Mouse (Mus musculus): ENCODE measurements around the gene Proca1. TPM values are rescaled to one million over a fixed set of nuclear protein-coding genes. Genes with fewer than 3 reads are reported as not detected.

Proca1 gene
- 6.1 and 7.6 TPM in 2 replicates for polyA plus RNA-seq (2011; ENCODE audit: insufficient read depth, insufficient read length, low read depth, missing spikeins)

DNA sequence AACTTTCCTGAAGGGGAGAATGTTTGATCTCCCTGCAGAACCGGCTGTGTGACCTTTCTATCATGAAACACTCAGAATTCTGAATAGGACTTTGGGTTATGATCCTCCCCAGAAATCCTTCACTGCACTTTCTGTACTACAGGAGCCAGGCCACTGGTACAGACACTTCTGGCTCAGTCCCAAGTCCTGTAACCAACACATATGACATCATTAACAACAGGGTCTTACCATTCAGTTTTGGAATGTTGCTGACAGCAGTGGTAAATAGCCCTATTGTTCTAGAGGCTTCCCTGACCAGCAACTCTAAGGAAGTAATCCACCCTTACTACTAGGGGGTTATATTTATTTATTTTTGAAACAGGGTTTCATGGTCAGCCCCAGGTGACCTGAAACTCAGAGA is at the start of gene Proca1:
Gene Proca1 (plus strand): TSS at position 280 of the 400 bp plus-strand sequence.
- no peak within 1 kb of the TSS for H3K27ac ChIP-seq (ENCODE audit: insufficient read depth, low read length)
- TF ChIP-seq POLR2A (IDR thresholded peaks at IDR 0.05; ENCODE audit: insufficient read depth, low read length), result no peak
- no peak for TF ChIP-seq CTCF (IDR thresholded peaks at IDR 0.05; ENCODE audit: low read depth, low read length)
- TF ChIP-seq EP300 (IDR thresholded peaks at IDR 0.05; ENCODE audit: insufficient read depth, low read depth, low read length), result no peak
- H3K9ac ChIP-seq (ENCODE audit: low read depth, poor library complexity, severe bottlenecking), result peak within 1 kb of the TSS; percentile 44; the same call in 1 of the 2 replicates
- no peaks in the 10 kb centered on the region for H3K9me3 ChIP-seq (replicated peaks; ENCODE audit: control insufficient read depth, insufficient read depth, low read length, poor library complexity, severe bottlenecking)
- H3K4me1 ChIP-seq (ENCODE audit: control insufficient read depth, insufficient read depth, low read length), result peaks cover 2% of the 10 kb centered on the region
- H3K36me3 ChIP-seq (ENCODE audit: control insufficient read depth, insufficient read depth, low read length, poor library complexity, severe bottlenecking), result peaks cover 2% of the 10 kb centered on the region; the same call in 1 of the 2 replicates
- no peaks in the 10 kb centered on the region for H3K27me3 ChIP-seq (ENCODE audit: control insufficient read depth, insufficient read depth, low read length, poor library complexity, severe bottlenecking)
- H3K4me3 ChIP-seq (ENCODE audit: low read depth, low read length), result peak within 1 kb of the TSS; percentile 88; the same call in 1 of the 2 replicates

DNA sequence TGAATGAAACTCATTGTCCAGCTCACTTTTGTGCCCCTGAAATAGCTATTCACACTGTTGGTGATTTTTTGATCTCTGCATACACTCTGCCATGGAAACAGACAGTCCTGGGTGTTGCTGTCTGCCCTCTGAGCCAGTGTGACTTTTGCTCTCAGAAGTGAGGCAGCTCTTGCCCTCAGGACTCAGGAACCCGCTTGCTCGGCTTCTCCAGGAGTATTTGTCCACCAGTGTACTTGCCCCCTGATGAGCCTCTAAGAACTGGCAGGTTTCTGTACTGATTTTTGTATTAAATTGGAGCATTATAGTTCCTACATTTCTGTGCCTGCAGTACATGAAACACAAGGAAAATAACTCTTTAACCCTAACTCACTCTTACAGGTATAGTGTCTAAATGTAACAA is 49.7 kb upstream of the Proca1 start:
- TF ChIP-seq EP300 (IDR thresholded peaks at IDR 0.05; ENCODE audit: insufficient read depth, low read depth, low read length) (no peak), CTCF (IDR thresholded peaks at IDR 0.05; ENCODE audit: low read depth, low read length) (no peak), POLR2A (IDR thresholded peaks at IDR 0.05; ENCODE audit: insufficient read depth, low read length) (no peak)
- H3K36me3 ChIP-seq (ENCODE audit: control insufficient read depth, insufficient read depth, low read length, poor library complexity, severe bottlenecking), result peaks cover 5% of the 10 kb centered on the region
- H3K27me3 ChIP-seq (ENCODE audit: control insufficient read depth, insufficient read depth, low read length, poor library complexity, severe bottlenecking), result no peaks in the 10 kb centered on the region
- H3K4me3 ChIP-seq (ENCODE audit: low read depth, low read length), result no peak overlapping the region
- H3K9me3 ChIP-seq (replicated peaks; ENCODE audit: control insufficient read depth, insufficient read depth, low read length, poor library complexity, severe bottlenecking), result no peaks in the 10 kb centered on the region
- no peak overlapping the region for H3K27ac ChIP-seq (ENCODE audit: insufficient read depth, low read length)
- H3K9ac ChIP-seq (ENCODE audit: low read depth, poor library complexity, severe bottlenecking), result no peak overlapping the region
- H3K4me1 ChIP-seq (ENCODE audit: control insufficient read depth, insufficient read depth, low read length), result no peaks in the 10 kb centered on the region

DNA sequence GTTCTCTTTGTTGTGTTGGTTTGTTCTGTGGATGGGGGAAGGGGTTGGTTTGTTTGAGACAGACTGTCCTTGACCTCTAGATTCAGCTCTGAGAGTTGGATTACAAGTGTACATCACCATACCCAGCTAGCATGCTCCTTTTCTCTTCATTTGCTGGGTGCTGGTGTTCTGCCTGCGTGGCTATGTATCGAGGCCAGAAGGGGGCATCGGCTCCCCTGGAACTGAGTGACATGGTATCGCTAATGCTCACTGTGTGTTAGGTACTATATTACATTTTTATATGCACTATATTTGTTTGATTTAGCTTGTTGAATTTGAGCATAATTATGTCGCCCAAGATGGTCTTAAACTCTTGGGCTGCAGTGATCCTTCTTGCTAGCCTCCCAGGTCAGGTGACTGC is 47.0 kb upstream of the Proca1 start:
- TF ChIP-seq CTCF (IDR thresholded peaks at IDR 0.05; ENCODE audit: low read depth, low read length) (peak; percentile 51), POLR2A (IDR thresholded peaks at IDR 0.05; ENCODE audit: insufficient read depth, low read length) (no peak)
- Histone ChIP-seq H3K9ac (ENCODE audit: low read depth, poor library complexity, severe bottlenecking) (no peak overlapping the region), H3K4me3 (ENCODE audit: low read depth, low read length) (no peak overlapping the region), H3K9me3 (replicated peaks; ENCODE audit: control insufficient read depth, insufficient read depth, low read length, poor library complexity, severe bottlenecking) (no peaks in the 10 kb centered on the region), H3K27me3 (ENCODE audit: control insufficient read depth, insufficient read depth, low read length, poor library complexity, severe bottlenecking) (no peaks in the 10 kb centered on the region), H3K36me3 (ENCODE audit: control insufficient read depth, insufficient read depth, low read length, poor library complexity, severe bottlenecking) (peaks cover 7% of the 10 kb centered on the region), H3K4me1 (ENCODE audit: control insufficient read depth, insufficient read depth, low read length) (no peaks in the 10 kb centered on the region), H3K27ac (ENCODE audit: insufficient read depth, low read length) (no peak overlapping the region)

DNA sequence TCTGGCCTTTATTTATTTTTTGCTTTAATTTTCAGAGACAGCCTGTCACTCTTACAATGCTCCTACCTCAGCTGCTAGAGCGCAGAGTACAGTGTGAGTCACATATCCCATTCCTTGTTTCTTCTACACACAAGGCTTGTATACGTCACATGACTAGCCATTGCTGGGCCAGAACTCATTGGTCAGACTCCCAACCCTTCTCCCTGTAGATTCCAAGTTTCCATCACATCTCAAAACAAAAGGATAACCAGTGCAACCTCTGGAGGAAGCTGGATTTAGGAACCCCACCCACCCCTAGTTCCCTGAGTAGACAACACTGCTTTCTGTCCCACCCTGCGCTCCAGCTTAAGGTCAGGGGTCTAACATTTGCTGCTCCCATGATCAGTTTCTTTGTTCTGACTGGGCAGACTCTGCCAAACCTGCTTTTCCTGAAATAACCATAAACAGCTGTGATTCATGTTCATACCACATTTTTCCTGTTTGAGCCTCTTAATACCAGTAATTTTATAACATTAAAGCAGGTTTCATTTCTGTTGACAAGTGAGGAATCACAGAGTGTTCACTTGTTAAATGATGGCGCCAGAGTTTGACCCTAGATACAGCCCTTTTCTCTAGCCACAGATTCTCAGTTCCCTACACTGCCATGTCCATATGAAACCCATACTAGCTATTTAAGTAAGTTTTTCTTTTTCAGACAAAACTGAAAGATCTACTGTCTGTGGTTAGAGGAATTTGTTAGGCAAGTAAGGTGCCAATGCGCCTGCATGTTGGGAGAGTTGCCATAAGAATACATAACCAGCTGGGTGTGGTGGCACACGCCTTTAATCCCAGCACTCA is 46.3 kb upstream of the Proca1 start:
- H3K4me3 ChIP-seq (ENCODE audit: low read depth, low read length), result no peak overlapping the region
- H3K9ac ChIP-seq (ENCODE audit: low read depth, poor library complexity, severe bottlenecking), result no peak overlapping the region
- TF ChIP-seq EP300 (IDR thresholded peaks at IDR 0.05; ENCODE audit: insufficient read depth, low read depth, low read length) (no peak), CTCF (IDR thresholded peaks at IDR 0.05; ENCODE audit: low read depth, low read length) (no peak), POLR2A (IDR thresholded peaks at IDR 0.05; ENCODE audit: insufficient read depth, low read length) (no peak)
- no peak overlapping the region for H3K27ac ChIP-seq (ENCODE audit: insufficient read depth, low read length)
- H3K4me1 ChIP-seq (ENCODE audit: control insufficient read depth, insufficient read depth, low read length), result no peaks in the 10 kb centered on the region
- no peaks in the 10 kb centered on the region for H3K9me3 ChIP-seq (replicated peaks; ENCODE audit: control insufficient read depth, insufficient read depth, low read length, poor library complexity, severe bottlenecking)
- H3K27me3 ChIP-seq (ENCODE audit: control insufficient read depth, insufficient read depth, low read length, poor library complexity, severe bottlenecking), result no peaks in the 10 kb centered on the region
- peaks cover 7% of the 10 kb centered on the region for H3K36me3 ChIP-seq (ENCODE audit: control insufficient read depth, insufficient read depth, low read length, poor library complexity, severe bottlenecking)

DNA sequence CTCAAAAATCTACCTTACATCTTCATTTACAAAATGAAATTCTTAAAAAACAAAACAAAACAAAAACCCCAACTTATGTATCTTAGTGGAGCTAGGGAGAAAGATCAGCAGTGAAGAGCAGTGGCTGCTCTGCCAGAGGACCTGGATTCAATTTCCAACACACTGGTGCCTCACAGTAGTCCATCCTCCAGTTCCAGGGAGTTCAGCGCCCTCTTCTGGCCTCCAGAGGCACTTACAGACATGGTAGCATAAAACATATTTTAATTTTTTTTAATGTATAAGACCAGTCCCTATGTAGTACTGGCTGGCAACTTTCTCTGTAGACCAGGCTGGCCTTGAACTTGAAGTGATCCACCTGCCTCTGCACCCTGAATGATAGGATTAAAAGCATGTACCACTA is 42.0 kb upstream of the Proca1 start:
- Histone ChIP-seq H3K27ac (ENCODE audit: insufficient read depth, low read length) (no peak overlapping the region), H3K4me3 (ENCODE audit: low read depth, low read length) (no peak overlapping the region), H3K9me3 (replicated peaks; ENCODE audit: control insufficient read depth, insufficient read depth, low read length, poor library complexity, severe bottlenecking) (no peaks in the 10 kb centered on the region), H3K27me3 (ENCODE audit: control insufficient read depth, insufficient read depth, low read length, poor library complexity, severe bottlenecking) (no peaks in the 10 kb centered on the region), H3K36me3 (ENCODE audit: control insufficient read depth, insufficient read depth, low read length, poor library complexity, severe bottlenecking) (peaks cover 9% of the 10 kb centered on the region), H3K9ac (ENCODE audit: low read depth, poor library complexity, severe bottlenecking) (no peak overlapping the region), H3K4me1 (ENCODE audit: control insufficient read depth, insufficient read depth, low read length) (no peaks in the 10 kb centered on the region)
- TF ChIP-seq CTCF (IDR thresholded peaks at IDR 0.05; ENCODE audit: low read depth, low read length), result peak; percentile 70
- TF ChIP-seq POLR2A (IDR thresholded peaks at IDR 0.05; ENCODE audit: insufficient read depth, low read length), result no peak

Data from ES-Bruce4 (cell line).